Mouse (Mus musculus): ENCODE measurements at regions not wholly inside any gene's neighbourhood (a gene's known extent, or its start where the extent isn't known, plus 50 kb on each side); places are given as distances from the start of the nearest gene placed in this dataset.
A peak's percentile ranks its signal among the peaks of the same experiment; 100 is the strongest.

DNA sequence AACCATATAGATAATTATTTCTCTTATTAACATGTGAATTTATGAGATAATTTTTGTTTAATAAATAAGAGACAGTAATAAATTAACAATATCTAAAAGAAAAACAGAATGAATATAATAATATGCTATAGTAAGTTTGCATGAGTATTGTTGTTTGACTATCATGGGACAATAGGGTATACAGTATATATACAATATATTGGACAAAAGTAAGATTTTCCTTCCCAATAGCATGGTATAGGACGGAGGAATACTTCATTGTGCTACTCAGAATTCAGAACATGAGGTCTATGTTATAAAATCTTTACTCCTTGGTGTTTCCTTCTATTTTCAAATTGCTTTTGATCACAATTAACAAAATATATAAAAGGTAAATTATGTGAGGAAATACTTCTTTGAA lies 771.0 kb upstream of the Pcdh20 start:
- DNase-seq (ENCODE audit: low read depth, low spot score): no peak

DNA sequence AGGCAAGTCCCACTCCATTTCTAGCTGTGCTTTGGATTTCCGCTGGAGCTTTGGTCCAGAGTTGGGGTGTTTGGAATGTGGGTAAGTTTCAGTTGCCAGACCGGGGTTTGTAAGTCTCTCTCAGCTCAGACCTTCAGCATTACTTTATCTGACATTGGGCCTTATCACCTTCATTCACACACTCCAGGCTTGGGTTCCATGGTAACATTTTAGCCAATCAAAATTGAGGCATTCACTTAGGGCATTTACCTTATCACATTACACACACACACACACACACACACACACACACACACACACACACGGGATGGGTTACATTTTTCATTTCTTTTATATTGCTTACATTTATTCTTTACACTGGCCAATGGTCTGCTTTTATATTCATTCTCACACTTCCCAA lies 765.3 kb upstream of the Pcdh20 start:
- DNase-seq (ENCODE audit: low read depth, low spot score): no peak

DNA sequence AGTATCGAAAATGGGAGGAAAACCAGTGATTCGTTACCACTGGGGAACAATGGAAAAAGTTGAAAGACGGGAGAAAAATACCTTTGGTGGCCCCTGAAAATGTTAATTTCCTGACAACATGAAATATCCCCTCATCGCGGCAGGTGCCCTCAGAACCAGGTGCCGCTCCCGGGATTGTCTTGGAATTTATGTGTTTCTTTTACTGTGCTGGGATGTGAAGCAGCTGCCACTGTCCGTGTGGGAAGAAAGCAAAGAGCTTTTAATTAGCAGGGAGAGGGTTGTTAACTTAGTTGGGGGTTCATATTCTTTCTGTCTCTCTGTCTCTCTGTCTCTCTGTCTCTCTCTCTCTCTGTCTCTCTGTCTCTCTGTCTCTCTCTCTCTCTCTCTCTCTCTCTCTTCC lies 759.3 kb upstream of the Pcdh20 start:
- DNase-seq (ENCODE audit: low read depth, low spot score): no peak

DNA sequence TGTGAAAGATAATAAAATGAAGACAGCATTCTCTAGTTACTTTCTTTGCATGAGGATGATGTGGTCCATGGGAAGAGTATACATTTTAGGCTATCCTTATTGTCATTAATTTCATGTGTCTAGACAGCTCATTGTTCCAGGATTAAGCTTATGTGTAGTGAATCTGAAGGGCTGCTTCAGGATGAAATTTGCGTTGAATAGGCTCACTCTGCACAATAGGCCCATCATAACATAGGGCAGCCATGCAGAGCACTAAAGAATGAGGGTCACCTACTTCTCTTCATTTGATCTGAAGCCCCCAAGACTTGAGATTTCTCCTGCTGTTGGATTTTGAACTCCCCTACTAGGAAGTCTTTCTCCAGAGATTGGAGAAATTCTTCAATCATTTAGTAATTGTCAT lies 746.2 kb upstream of the Pcdh20 start:
- no peak for DNase-seq (ENCODE audit: low read depth, low spot score)

DNA sequence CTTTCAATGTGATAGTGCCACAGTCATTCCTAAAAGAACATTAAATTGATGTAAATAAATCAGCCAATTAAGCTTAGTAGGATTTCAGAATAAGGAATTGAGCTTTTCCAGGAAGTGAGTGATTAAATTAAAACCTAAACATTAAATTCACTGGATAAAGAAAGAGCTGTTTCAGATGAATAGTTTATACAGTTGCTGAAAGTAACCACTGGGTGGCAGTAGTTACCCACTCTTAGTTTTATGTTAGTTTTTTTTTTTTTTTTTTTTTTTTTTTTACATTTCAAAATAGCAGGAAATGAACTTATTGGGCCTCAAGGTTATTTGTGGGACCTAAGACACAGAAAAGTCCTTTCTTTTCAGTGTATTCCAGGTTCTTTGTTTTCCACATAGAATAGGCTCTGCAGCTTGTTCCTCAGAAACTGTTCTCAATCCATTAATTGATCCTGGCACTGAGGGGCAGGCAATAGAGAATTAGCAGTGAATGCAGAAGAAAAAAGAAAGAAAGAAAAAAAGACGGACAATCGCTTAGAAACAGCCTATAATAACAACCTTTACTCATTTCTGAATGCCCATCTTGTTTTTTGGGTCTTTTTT lies 710.3 kb upstream of the Pcdh20 start:
- DNase-seq (ENCODE audit: low read depth, low spot score): peak; percentile 6

DNA sequence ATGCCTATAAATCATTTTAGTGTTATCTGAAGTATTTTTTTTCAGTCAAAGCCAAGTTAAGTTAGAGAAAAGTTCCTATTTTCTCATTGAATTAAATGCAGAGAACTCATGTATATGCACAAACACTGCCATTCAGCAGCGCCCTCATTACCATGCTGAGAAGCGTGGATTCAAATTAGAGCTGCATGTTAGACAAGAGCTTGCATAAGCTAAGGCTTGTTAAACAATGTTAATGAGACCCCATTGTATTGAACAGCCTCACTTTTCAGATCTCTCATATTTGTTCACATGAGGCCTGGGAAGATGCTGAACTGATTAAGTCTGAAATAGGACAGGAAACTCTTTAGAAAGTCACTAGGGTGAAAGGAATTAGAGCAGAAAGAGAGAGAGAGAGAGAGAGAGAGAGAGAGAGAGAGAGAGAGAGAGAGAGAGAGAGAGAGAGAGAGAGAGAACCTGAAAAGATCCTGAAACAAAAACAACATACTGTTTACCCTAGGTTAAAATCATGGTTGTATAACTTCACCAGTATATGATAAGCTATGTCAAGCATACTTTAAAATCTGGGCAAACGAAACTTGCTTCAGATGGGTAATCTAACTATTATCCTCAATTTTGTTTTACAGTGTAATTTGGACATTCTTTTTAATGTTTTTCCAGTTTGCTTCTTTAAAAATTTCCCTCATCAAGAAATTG lies 671.9 kb upstream of the Pcdh20 start:
- peak; percentile 9 for DNase-seq (ENCODE audit: low read depth, low spot score)

DNA sequence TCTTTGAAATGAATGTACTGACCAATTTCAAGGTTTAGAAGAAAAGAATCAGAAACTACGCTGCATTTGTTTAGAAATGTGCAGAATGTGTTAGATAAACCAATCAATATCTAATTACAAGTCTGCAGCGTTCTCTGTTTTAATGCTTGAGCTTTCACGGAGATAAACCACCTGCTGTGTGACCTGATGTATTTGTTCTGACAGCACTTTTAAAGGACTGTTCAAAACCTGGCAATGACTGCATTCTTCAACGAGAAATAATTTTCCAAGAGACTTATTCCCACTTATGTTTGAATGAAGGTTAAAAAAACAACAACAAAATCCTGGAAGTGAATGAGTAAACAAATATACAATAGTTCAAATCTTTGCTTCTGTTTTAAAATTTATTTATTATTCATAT lies 628.1 kb upstream of the Pcdh20 start:
- no peak for DNase-seq (ENCODE audit: low read depth, low spot score)

DNA sequence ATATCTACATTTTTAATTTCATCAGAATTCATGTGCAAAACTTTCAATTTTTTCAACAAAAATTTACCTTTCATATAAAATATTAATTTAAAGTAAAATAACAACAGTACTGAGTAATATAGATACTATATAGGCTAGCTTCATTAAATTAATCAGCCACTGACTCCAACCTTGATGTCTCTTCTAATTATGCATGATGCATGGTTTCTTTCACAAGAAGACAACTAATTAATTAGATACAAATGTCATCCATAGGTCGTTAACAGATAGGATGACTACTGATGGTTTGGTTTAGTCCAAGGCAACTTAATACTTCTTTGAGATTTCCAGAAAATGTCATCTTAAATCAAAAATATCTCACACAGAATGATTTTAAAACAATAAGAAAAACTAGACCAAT lies 618.5 kb upstream of the Pcdh20 start:
- no peak for DNase-seq (ENCODE audit: low read depth, low spot score)

DNA sequence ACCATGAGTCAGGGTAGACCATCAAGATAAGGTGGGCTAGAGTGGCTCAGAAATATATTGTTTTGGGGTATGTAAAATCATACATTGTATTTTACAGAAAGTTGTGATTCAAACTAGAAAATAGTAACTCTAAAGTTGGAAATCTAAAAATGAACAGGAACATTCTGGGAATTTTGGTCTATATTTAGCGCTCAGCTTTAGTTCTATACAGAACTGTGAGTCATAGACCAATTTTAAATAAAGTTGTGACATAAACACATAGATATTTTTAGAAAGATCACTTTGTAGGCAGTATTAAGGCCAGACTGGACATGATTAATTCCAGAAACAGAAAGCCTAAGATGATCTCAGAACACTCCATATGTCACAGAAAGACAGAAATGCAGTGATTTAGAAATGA lies 604.8 kb upstream of the Pcdh20 start:
- DNase-seq (ENCODE audit: low read depth, low spot score): no peak

DNA sequence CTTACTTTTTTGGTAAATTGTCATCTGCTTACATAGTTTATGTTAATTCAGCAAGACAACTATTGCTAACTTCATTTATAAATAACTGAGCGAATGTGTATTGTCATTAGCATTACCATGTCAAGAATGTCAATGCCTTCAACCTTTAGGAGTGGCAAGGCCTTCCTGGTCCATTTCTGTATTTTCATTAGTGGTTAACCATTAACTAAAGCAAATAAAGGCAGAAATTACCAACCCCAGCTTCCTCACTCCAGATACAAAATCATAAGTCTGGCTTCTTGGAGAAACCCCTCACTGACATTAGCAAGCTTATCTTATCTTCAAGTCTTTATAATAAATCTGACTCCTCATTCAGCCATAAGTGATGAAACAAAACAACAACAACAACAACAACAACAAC lies 592.8 kb upstream of the Pcdh20 start:
- DNase-seq (ENCODE audit: low read depth, low spot score): no peak

DNA sequence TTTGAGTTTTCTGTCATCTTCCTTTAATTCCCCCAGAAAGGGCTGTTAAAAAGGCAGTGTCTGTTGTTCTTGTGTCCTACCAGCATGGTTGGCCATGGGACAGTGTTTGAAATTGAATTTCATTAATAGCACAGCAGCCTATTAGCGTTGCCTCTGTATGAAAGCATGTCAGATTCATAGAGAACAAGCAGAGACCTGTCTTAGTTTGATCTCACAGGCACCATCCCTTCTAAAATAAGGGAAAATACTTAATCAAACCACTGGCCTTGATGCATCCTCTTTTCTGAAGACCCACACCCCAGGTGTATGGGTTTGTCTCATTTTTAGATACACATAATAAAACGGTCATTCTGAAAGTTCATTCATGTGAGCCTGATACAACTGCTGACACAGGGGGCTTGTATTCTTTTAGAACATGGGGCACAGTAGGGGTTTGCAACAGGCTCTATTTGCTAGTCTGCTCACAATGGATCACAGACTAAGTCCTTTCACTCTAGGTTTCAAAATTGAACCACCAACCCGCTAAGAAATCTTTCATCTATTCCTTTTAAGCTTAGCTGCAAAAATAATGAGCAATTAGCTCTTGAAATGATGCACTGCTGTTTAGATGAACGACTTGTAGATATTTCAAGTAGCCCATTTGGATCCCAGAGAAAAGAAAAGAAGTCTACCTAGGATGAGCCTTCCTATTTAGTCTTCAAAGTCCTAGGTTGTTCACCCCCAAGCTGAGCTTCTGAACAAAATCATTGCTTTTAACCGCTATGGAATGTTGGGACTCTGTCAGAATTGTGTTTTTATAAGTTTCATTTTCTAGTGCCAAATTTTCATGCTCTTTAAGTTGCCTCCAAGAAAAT lies 591.6 kb upstream of the Pcdh20 start:
- no peak for DNase-seq (ENCODE audit: low read depth, low spot score)

DNA sequence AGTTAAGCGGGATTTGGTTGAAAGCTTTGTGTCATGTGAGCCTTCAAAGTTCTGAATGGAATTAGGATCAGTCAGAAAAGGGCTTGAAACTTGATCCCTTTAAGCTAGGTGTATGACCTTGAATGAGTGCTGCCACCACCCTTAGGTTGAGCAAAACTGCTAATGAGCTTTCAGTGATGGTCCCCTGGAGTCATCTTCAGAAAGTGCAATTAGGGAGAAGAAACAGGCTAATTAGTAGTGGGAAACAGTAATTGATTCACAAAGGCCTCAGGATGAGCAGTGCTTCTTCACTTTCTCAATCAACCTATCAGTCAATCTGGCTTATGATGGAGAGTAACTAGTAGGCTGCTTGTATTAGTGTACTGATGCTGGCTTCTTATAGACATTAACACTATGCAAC lies 590.1 kb upstream of the Pcdh20 start:
- DNase-seq (ENCODE audit: low read depth, low spot score): no peak

DNA sequence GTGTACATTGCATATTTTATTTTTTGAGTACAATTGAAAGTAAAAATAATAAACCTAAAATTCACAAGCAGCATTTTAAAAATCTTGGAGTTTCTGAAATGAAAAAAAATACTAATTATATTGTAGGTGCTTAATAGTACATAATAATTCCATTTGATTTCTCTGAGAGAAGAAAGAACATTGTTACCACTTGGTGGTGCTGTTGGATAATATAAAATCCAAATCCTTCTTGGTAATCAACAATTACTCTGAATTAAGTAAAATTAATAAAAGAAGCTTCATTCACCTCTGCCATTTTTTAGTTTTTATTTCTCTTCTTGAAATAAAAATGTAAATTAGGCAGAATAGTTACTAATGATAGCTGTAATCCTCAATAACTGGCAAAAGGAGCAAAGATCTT lies 563.2 kb upstream of the Pcdh20 start:
- DNase-seq (ENCODE audit: low read depth, low spot score): peak; percentile 1

DNA sequence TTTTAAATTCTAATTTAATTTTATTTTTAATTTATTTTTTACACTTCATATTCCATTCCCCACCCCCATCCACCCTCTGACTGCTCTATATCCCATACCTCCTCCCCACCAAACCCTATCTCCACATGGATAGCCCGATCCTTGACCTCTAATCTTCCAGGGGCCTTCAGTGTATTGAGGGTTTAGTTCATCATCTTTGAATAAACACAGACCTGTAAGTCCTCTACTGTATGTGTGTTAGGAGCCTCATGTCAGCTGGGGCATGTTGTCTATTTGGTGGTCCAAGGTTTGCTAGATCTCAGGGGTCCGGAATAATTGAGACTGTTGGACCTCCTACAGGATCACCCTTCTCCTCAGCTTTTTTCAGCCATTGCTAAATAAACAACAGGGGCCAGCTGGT lies 540.2 kb upstream of the Pcdh20 start:
- no peak for DNase-seq (ENCODE audit: low read depth, low spot score)

DNA sequence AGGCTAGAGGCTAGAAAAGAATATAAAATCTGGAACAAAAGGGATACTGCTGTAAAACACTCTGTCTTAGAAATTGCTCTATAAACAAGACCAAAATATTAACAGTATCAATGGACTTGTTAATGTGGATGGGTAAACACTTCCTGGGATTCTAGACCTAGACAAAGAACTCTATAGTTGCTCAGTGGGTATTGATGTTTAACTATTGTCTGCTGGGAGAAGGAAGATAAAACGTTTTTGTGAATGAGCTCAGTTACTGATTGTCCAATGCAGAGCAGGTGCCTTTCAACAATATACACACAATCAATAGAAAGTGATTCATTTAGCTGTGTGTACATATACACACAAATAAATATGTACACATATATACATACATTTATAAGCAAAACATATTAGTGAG lies 538.5 kb upstream of the Pcdh20 start:
- DNase-seq (ENCODE audit: low read depth, low spot score): no peak

DNA sequence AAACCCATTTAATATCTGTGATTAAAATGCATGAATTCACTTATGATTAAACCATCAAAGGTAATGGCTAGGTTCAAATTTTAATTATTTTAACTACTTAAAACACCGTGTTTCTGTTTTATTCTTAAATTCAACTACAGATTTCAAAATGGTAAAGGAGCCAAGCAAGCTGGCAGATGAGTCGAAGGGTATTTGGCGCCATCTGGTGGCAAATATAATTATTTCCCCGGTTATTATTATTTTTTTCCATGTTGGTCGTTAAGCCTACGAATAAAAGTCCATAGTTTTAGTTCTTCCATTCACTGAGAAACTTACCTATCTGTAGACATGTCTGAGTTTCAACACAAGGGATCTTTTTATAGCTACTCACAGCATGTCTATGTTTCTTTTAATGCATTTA lies 510.7 kb upstream of the Pcdh20 start:
- DNase-seq (ENCODE audit: low read depth, low spot score): peak; percentile 17

DNA sequence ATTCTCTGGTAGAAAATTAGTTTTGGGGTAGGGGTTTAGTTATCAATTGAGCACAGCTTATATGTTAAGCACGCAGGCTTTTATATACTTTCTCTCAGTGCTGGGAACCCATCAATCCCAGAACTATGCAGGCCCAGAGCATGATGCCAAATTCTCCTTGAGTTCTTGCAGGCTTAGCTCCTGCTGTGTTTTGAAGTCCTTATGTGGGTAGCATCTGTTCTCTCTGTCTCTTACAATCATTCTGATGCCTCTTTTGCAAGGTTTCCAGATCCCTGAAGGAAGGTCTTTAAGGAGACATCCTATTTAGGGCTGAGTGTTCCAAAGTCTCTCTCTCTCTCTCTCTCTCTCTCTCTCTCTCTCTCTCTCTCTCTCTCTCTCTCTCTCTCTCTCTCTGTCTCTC lies 504.8 kb upstream of the Pcdh20 start:
- DNase-seq (ENCODE audit: low read depth, low spot score): no peak

DNA sequence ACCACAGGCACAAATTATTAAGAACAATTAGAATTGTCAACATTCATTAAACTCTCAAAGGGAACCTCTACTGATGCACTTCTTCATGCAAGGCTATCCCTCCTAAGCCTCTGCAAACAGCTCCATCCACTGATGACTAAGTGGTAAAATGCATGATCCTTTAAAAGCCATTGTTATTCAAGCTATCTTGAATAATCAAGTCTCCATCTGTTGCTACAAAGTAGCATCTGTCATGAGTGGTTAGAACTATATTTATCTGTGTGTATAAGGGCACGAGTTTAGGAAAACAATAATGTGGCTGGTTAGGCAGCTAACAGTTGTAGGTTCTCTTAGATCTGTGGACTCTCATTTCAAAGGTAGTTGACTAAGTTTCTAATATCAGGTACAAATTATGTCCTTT lies 463.4 kb upstream of the Pcdh20 start:
- DNase-seq (ENCODE audit: low read depth, low spot score): no peak

All from retina, postnatal 7 days (tissue).